Mouse (Mus musculus) G1E (cell line): Measurements from ENCODE around the gene Gm10309.

Source experiments
- CTCF ChIP-seq: IDR thresholded peaks from 2 replicates; pipeline ENCODE4 v1.5.1; 2012; ENCODE audit warnings: low read depth, low read length, inconsistent platforms, mixed read lengths
- GATA1 ChIP-seq: IDR thresholded peaks from 2 replicates; pipeline ENCODE4 v1.6.1; 2012; ENCODE audit warnings: borderline replicate concordance, low read length, inconsistent platforms, mixed read lengths

- TF ChIP-seq CTCF (no peak), GATA1 (no peak)
Observed at GRCm38 (mm10) chr17:86497302-86497701, 7.7 kb downstream of the Gm10309 start.
